Mouse (Mus musculus): ENCODE measurements around the gene Nxph4.

Gene Nxph4

DNA sequence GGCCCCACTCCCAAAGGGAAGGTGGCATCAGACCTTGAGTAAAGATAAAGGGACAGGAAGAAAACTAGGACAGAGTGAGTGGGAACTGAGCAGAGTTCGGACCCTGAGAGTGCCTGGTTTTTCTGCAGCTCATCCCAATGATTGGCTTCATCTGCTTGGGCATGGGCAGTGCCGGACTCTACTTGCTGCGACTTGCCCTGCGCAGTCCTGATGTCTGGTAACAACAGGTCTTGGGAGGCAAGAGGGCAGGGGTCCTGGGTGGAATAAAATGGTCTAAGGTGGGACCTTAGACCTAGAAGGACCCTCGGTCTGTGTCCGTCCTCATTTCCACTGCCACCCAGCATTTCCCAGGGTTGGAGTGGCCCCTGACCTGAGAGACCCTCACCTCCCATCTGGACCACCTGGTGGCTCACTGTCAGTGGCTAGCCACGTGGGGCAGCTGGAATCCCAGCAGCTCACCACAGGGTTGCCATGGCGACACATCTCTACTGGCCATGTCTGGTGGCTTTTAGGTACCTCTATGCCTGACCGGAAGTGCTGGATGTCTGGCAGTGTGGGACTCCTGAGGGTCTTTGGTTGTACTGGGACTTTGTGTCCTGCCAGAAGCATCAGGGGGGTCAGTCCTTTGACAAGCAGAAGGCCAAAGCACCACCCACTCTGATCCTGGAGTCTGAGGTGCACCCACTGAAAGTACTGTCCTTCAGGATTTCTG, 18.9 kb downstream of the Nxph4 start:
- no peak for DNase-seq (ENCODE audit: low spot score)

DNA sequence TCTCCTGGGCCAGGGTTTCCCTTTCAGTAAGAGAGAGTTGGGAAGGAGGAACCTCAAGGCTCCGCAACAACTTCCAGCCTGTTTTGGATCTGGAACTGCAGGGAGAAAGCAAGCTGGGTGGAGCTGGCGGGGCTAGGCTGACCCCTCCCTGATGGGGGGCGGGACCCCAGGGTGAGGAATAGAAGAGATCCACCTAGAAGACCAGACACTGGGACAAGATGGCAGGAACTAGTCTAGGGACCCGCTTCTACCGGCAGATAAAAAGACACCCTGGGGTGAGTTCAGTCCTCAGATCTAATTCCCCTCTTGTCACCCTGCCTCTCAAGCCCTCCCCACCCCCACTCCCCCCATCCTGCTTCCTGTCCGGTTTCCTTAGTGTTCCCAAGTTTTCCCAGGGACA, 19.6 kb downstream of the Nxph4 start, which contains the start of gene Ndufa4l2:
Gene Ndufa4l2 (plus strand): TSS at position 204 of the 400 bp plus-strand sequence.
- no peak for DNase-seq (ENCODE audit: low spot score)

DNA sequence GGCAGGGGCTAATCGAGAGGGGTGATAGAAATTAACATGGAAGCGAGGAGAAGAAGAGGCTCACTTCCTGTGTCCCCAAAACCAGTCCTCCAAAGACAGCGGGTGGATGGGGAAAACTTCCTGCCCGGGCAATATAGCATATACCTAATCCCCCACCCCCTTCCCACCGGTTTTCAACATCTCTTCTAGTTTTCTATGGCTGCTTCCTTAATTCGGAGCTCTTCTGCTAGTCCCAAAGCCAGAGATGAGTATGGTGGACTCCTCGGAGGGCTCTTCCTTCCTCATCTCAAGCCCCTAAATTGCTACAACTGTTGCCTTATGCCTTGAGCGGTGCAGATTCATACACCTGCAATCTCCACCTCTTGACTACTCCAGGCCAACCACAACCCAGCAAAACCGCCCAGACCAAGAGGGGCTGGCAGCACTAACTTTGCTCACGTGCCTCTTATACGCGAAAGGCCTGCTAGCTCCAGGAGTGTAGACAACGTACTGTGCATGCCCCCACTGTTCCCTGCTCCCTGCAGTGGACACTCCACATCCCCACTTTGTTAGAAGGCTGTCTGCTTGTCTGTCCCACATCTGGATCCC, 20.2 kb downstream of the Nxph4 start:
- no peak for DNase-seq (ENCODE audit: low spot score)

DNA sequence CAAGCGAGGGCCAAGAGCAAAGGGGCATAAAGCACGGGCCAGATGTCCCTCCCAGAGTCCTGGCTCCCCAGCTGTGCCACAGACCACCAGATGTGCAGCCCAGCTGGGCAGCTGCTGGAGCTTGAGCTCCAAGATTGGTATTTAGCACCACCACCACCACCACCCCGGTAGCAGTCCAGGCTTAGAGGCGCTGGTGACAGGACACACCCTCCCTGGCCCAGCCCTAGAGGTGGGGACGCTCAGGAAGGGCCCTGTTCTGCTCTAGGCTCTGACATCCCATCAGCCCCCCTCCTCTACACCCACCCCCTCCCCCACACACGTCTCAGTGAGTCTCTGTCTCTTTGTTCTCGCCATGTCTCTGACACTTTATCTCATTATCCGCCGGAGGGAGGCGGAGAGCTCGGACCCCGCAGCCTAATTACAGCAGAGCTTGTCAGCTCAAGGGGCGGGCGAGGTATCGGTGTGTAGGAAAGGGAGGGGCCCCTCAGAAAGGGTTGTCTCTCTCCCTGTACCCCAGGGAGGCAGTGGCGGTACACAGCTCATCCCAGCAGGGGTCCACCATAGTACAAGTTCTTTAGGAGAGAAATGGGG, 20.8 kb downstream of the Nxph4 start:
- no peak for DNase-seq (ENCODE audit: low spot score)

DNA sequence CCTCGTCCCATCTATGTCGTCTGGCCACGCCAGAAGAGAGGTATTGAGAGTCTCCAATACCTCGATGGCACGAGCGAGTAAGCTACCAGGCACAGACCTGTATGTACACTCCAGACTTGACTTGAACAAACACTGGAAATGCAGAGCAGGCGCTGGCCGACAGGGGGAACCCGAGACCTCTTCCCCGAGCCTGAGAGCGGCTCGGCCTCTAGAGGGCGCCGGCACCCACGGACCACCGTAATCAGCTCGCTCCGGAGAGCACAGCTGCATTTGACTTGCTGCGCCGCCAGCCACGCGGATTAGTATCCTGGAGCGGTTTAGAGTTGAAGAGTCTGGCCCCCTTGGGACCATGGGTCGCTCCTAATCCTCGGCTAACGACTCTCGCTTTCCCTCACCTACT, 21.5 kb downstream of the Nxph4 start:
- peak; percentile 97 for DNase-seq (ENCODE audit: low spot score)

DNA sequence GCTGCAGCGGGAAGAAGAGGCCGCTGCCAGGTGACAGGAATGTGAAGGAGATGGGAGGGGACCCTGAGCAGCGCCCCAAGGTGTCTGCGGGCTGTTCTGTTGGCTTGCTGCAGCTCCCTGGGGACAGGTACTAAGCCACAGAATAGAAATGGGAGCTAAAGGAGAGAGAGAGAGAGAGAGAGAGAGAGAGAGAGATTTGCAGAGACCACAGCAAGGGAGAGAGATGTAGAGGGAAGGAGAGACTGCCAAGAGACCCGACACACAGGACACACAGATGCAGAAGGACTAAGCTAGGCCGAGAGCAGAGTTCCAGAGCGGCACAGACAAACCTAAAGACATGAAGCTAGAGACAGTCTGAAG, 22.1 kb downstream of the Nxph4 start:
- DNase-seq (ENCODE audit: low spot score): no peak

DNA sequence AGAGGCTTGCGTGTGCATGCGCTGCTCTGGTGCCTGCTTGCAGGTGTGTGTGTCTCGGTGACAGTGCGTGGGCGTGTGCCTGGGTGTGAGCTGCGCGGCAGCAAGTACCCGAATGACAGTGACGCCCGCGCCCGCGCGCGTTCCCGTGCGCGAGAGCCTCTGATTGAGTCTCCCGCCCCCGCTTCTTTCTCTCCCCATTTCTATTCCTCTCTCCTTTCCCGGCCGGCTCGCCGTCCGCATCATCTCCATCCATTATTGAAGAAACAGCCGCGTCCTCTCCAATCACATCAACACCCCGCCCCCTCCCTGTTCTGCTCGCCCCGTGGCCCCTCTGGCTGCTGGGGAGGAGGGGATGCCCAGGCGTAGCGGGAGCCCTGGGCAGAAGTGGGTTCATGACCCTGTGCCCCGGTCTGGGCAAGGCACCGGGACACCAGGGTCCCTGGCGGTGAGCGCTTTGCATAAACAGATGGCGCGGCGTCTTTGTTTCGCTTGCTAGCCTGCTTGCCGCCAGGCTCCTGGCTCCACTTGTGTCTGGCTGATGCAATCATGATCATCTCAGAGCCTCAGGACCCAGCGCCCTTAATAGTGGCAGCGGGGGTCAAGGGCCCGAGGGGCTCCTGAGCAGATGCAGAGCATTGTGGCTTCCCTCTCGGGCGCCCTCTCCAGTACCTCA, 22.6 kb downstream of the Nxph4 start:
- no peak for DNase-seq (ENCODE audit: low spot score)

DNA sequence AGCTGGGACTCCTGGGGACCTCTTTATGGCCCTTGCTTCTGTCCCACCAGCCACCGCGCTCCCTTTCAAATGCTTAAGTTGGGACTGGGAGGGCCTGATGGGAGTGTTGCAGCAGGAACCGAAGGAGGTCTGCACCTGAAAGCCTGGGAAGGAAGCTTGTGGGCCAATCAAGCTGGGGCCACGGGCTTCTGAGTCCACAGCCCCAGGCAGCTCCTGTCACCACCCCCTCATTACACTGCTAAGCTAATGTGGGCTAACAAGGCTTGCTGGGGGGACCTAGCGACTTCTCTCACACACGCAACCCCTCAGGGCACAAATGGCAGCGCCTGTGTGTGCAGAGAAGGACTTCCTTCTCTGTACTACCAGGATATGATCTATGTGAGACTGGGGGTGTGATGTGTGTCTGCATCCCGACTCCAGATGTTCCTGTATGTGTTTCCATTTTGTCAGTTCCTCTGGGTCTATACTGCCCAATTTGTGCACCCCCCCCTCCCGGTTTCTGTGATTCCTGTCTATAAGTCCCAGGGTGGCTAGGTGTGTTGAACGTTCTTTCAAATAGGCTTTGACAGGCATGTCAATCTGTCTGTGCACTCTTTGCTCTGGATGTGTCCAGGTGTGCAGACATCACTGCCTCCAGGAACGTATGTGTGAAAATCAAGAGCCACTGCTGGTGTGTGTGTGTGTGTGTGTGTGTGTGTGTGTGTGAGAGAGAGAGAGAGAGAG, 23.3 kb downstream of the Nxph4 start:
- no peak for DNase-seq (ENCODE audit: low spot score)

DNA sequence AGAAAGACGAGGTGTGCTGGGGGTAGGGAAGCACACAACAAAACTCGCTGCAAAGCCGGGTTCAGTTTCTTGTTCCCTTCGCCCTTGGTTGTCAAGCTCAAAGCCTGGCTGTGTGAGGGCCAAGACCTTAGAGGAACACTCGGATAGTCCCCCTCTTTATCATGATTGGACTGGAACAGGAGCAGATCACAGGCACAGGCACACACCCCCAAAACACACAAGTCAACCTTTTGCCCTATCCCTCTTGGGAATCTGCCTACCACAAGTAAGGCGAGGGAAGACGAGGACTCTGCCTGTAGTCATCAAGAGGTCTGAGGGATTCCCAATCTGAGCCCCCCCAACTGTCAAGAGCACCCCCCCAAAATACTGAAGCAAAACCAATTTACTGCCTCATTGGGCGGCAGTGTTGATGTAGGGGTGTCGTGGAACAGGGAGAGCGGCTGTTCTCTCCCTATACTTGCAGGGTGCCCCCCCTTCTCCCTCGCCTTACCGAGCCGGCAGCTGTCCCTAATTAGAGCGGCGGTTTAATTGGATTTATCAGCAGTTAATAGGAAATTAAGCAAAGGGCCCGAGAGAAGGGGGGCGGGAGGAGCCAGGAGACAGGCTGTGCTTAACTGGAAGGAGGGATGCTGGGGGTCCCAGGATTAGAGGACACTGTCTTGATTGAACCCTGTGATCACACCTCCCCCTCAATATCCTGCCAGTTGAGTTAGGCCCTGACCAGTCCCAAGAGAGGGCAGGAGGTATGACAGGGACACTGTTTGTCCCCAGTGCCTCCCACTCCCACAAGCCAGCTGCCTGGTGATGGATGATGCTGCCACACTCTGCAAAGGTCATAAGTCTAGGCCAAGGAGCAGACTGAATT, 24.3 kb downstream of the Nxph4 start:
- no peak for DNase-seq (ENCODE audit: low spot score)

DNA sequence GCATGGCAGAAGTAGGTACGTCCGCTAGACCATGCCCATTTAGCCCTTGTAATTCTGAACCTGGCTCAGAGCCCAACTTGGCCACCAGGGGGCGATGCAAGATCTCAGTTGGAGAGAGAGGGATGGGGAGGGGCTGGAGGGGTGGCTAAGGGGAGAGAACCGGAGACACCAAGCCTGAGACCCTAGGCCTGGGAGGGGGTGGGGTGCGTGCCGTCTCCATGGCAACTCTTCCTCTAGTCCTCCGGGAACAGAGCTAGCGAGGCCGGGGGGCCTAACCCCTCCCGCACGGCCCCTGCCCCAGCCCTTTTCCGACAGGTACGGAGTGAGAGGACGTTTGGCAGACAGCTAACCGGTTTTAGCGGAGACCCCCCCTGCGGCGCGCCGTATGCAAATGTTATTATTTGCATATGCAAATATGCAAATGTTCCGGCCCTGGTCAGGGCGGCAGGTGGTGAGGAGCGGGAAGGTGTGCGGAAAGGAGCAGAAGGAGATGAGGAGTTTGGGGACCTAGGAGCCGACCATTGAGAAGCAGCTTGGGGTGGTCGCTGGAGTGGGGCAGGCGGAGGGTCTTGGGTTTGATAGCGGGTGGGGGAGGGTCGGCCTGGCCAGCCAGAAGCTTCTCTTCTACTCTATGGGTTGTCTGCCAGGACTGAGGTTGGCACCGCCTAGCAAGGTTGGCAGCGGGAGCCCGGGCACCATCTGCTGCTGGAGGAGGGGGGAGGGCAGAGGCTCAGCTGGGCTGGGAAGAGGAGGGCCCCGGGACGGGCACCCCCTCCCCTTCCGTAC, 25.1 kb downstream of the Nxph4 start:
- DNase-seq (ENCODE audit: low spot score): peak; percentile 83

DNA sequence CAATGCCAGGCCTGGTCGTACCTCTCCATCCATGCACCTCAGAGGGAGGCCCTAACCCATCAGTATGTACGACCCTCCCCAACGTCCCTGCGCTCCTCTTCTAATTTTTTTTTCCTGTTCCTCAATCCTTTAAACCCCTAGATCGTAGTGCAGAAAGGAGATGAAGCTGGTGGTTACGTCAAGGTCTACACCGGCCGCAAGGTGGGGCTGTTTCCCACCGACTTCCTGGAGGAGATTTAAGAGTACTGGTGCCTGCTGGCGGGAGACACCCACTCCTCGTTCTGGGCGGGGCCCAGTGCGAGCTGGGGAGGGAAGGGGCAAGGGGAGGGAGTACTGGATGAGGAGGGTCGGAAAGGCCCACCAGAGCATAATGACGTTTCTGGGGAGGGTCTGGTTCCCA, 26.1 kb downstream of the Nxph4 start:
- DNase-seq (ENCODE audit: low spot score): no peak

DNA sequence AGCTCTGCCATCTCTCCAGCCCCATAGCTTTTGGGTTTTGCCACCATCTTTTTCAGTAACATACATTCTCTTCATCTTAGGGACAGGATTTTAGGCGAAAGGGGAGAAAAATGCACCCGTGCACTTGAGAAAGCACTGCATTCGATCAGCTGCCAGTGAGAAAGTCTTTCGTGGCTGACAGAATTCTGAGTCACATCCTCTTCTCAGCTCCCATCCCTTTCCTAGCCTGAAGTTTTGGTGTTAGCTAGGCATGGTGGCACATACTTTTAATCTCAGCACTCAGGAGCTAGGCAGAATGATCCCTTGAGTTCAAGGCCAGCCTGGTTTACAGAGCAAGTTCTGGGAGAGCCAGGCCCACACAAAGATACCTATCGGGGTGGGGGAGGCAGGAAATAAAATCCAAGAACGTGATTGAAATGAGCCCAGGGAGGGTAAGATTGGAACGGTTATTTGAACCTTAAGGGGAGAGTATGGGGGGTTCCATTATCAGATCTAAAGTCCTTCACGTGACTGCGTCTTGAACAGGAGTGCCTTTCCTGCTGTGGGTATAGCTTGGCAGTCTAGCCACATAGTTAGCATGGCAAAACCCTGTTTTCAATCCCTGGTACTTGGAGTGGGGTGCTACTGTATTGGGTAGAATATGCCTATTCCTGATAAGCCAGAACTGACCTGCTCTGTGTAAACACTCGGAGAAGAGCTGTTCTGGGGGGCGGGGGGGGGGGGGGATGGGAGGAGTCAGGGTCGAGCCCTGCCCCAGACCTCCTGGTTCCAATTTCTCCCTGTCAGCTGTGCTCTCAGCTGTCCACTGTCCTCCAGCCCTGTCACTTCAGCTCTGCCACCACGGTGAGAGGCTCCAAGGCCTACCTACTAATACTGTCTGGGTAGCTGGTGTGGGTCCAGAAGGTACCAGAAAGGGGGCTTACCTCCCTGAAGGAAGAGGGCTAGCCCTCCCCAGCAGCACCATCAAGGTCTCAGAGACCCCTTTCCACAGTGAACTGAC, 33.2 kb downstream of the Nxph4 start, which contains the start of gene Stac3:
Gene Stac3 (plus strand): TSS at position 793 of the 1,000 bp plus-strand sequence.
- DNase-seq (ENCODE audit: low spot score): no peak

DNA sequence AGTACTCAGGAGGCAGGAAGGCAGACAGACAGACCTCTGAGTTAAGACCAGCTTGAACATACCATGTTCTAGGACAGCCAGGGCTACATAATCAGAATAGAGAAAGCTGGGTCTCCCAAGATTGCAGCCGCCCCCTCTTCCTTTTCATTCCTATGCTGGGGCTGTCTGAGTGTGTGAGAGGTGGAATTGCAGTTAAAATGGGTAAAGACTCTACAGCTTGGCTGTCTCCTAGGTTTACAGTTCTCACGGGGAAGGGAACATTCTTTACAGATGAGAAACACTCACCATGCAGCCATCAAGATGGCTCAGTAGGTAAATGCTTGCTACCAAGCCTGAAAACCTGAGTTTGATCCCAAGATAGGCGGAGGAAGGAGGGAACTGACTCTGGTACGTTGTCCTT, 34.3 kb downstream of the Nxph4 start:
- DNase-seq (ENCODE audit: low spot score): no peak

DNA sequence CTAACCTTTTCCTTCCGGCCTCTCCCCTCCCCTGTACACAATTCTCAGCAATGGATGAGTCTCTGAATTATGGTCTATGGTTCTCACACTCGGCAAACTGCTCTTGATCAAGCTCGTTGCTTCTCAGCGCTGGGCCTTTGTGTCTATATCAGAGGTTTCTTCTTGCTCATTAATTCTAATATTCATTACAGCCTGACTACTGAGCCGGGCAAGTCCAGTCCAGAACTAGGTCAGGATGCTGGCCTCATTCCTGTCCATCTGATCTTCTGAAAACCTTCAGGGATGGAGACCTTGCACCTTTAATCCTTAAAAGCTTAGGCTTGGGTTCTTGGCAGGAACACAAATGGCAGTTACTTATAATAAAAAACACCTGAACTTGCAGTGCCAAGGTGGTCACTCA, 34.8 kb downstream of the Nxph4 start:
- DNase-seq (ENCODE audit: low spot score): no peak

DNA sequence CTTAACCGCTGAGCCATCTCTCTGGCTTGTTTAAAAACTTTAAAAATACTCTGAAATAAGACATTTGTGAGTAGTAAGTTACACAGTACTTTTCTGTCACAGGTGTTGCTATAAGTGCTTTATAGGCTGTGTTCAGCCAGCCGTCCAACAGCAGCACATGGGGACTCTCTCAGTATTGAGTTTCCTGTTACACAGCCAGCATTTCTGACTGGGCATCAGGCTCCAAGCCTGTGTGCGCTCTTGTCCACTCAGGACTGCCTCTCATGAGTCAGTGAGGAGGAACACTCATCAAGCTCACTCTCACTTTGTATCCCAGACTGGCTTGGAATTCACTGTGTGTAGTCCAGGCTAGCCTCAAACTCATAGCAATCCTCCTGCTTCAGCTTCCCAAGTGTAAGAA, 38.2 kb downstream of the Nxph4 start:
- no peak for DNase-seq (ENCODE audit: low spot score)

DNA sequence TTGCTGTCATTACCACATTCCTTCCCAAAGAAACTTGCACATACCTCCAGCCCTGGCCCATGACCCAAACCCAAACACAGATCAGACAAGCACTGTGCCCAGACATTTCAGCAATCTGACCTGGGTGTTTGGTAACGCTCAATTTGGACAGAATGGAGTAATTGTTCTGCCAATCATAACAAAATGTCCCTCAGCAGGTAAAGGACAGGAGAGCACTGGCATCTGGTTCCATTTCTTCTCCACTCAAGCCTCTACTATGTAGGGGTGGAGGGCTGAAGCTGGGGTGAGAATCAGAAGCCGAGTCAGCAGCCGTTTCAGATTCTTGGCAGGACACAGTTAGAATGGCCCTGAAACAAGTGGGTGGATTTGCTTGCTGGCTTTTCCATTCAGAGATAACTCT, 42.2 kb downstream of the Nxph4 start:
- no peak for DNase-seq (ENCODE audit: low spot score)

DNA sequence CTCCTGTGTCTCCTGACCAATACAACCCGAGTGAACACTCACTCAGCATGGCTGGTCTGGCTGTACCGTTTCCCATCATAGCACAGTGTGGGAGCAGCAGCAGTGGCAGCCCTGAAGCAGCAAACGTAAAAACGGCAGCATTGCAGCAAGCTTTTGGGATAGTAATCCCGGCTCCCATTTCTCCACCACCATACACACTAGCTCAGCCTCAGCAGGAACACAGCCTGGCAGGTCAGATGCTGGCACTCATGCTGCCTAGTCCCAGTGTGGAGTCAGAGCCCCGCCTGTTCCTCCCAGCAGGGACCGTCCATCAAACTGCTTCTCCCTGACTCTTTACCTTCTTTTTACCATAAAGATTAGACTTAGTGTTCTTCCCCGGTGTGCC, 43.2 kb downstream of the Nxph4 start:
- DNase-seq (ENCODE audit: low spot score): no peak

DNA sequence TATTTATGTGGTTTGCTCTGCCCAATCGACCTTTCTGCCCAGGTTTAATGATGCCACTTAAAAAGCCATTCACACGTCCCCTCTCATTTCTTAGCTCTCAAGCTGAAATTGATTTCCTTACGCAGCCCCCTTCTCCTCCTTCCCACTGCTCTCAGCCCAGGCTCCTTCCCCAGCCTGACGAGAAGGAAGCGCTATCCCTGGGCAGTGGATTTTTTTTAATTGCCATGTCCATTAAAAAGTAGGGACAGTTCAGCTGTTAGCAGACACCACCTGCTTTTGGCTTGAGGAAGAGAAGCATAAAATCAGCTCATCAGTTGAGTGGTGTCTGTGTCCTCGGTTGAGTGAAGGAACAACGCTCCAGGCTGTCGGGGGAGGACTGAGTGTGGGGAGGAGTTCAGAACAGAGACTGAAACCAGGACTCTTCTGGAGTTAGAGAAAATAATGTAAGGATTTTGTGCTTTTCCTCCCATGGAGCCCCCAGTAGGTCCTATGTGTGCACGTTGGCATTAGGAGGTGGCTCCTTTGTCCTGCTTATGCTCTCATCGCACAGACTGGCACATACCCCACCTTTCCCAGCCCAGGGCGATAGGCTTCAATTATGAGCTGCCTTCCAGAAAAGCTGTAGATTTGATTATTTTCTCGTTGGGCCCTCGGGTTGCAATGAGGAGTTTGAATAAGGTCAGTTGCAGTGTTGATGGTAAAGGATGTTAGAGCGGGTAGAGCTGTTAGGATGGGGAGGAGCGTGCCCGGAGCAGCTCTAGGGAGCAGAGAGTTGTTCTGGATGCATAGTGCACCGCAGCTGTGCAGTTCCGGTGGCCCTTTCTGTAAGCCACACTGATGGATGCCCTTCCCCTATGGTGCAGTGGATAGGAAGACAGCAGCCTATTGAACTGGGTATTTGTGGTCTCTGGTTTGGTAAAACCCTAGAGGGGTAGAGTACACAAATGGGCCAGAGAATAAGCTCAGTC, 43.9 kb downstream of the Nxph4 start:
- DNase-seq (ENCODE audit: low spot score): no peak
